Mouse (Mus musculus): ENCODE measurements around the gene Gpr45. TPM values are rescaled to one million over a fixed set of nuclear protein-coding genes. Genes with fewer than 3 reads are reported as not detected.

The Gpr45 gene
- polyA plus RNA-seq, 1 experiment from 2014 or later = 0.07 TPM

DNA sequence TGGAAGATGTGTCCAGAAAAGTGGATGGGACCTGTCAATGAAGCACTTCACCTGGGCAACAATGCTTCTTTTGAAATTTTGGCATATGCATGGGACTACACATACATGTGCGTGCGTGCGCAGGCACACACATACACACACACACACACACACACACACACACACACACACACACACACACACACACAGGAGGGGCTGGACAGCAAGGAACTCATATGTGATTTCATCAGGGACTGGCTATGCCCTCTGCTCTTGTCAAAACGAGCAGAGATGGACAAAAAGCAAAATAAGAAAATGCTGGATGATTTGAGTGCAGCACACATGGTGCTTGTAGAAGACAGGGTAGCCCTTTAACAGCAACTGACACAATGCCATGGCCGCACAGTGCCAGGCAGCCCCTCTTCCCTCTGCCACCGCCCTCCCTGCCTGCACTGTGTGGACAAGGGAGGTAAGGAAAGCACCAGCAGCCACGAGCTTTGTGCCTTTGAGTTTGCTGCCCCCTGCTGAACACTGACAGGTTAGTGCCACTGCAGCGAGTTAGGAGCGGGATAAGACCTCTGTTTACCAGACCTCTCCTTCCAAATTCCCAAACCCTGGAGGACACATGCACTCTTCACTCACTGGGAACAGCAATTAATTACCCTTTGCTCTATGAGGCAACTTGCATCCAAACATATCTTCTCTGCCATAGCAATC, 113.1 kb downstream of the Gpr45 start:
- no peak for ATAC-seq
- H3K27me3 ChIP-seq (ENCODE audit: insufficient read depth, low read length) = no peaks in the 10 kb centered on the region
- no peak overlapping the region for H3K4me3 ChIP-seq (ENCODE audit: low read depth, low read length)
- TF ChIP-seq CTCF (IDR thresholded peaks at IDR 0.05; ENCODE audit: low read depth) = peak; percentile 79
- no peak for TF ChIP-seq EP300 (IDR thresholded peaks at IDR 0.05; ENCODE audit: low read depth)
- H3K4me2 ChIP-seq (ENCODE audit: low read depth, low read length) = no peak overlapping the region
- H3K27ac ChIP-seq (ENCODE audit: low read depth) = no peak overlapping the region
- H3K4me1 ChIP-seq (ENCODE audit: insufficient read depth) = no peaks in the 10 kb centered on the region
- peaks cover 32% of the 10 kb centered on the region for H3K36me3 ChIP-seq (replicated peaks; ENCODE audit: insufficient read depth, low read length)
- peak; percentile 58 for DNase-seq
- no peaks in the 10 kb centered on the region for H3K9me3 ChIP-seq (ENCODE audit: low read length)
- H3K9ac ChIP-seq (replicated peaks) = no peak overlapping the region
- WGBS (ENCODE audit: insufficient replicate concordance) = 60% methylated on average over 9 of the region's 9 CpGs

DNA sequence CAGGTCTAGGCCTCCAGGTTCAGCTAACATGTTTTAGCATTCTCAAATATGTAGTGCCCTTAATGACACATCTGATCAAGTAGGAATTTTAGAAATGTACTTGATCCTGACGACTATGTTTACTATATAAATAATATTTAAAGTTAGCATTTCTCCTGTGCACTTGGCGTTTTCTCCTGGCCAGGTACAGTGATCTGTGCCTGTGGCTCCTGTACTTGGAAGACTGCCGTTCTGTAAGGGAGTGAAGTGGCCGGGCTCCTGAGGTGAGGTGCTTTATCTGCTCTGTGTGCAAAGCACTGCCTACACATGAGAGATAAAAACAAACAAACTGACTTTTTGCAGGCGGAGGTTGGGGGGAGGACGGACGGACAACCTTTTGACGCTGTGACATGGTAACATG, 113.9 kb downstream of the Gpr45 start:
- H3K27me3 ChIP-seq (ENCODE audit: insufficient read depth, low read length) = no peaks in the 10 kb centered on the region
- H3K4me1 ChIP-seq (ENCODE audit: insufficient read depth) = no peaks in the 10 kb centered on the region
- H3K4me3 ChIP-seq (ENCODE audit: low read depth, low read length) = no peak overlapping the region
- no peak overlapping the region for H3K27ac ChIP-seq (ENCODE audit: low read depth)
- no peak overlapping the region for H3K4me2 ChIP-seq (ENCODE audit: low read depth, low read length)
- WGBS (ENCODE audit: insufficient replicate concordance) = 69% methylated on average over 8 of the region's 8 CpGs
- ATAC-seq (no peak), DNase-seq (no peak)
- TF ChIP-seq EP300 (IDR thresholded peaks at IDR 0.05; ENCODE audit: low read depth) (no peak), CTCF (IDR thresholded peaks at IDR 0.05; ENCODE audit: low read depth) (no peak)
- H3K36me3 ChIP-seq (replicated peaks; ENCODE audit: insufficient read depth, low read length) = peaks cover 27% of the 10 kb centered on the region
- H3K9ac ChIP-seq (replicated peaks) = no peak overlapping the region
- H3K9me3 ChIP-seq (ENCODE audit: low read length) = no peaks in the 10 kb centered on the region

DNA sequence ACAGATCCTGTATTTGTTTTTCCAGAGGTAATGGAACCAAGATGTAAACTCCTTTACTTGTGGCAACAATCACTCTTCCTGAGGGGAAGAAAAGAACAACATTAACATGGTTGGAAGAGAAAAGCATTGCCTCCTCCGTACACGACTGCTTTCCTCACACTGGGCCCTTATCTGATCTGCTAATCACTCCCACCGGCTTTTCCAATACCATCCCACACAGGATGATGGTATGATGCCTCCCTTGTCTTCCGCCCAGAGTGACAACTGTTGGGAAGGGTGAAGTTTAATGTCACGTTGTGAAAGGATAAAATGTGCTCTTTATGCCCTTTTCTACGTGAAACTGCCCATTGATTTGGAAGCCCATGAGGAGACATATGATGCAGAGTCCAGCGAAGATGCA, 114.9 kb downstream of the Gpr45 start:
- no peak for ATAC-seq
- Histone ChIP-seq H3K4me1 (ENCODE audit: insufficient read depth) (no peaks in the 10 kb centered on the region), H3K4me3 (ENCODE audit: low read depth, low read length) (no peak overlapping the region), H3K4me2 (ENCODE audit: low read depth, low read length) (no peak overlapping the region), H3K9ac (replicated peaks) (no peak overlapping the region), H3K9me3 (ENCODE audit: low read length) (no peaks in the 10 kb centered on the region), H3K27ac (ENCODE audit: low read depth) (no peak overlapping the region), H3K27me3 (ENCODE audit: insufficient read depth, low read length) (no peaks in the 10 kb centered on the region), H3K36me3 (replicated peaks; ENCODE audit: insufficient read depth, low read length) (peaks cover 29% of the 10 kb centered on the region)
- TF ChIP-seq CTCF (IDR thresholded peaks at IDR 0.05; ENCODE audit: low read depth) (no peak), EP300 (IDR thresholded peaks at IDR 0.05; ENCODE audit: low read depth) (no peak)
- DNase-seq = no peak
- 71% methylated on average over 7 of the region's 7 CpGs for WGBS (ENCODE audit: insufficient replicate concordance)

DNA sequence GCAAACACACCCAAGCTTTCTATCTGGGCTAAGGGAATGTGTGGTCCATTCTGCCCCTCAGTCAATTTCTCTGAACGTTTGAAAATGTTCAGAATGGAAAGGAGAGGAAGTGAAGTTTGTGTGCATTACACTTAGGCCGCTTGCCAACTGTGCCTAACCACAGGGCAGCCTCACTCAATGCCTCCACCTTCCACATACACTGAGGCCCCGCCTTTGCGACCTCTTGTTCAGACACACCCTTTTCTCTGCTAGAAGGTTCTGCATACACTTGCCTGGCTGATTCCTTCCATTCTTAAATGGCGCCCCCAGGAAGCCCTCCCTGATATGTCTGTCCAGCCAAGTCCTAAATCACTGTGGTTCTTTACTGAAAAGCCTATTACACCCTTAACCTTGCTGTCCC, 118.1 kb downstream of the Gpr45 start:
- ATAC-seq = no peak
- DNase-seq = peak; percentile 27
- H3K9me3 ChIP-seq (ENCODE audit: low read length) = no peaks in the 10 kb centered on the region
- H3K4me2 ChIP-seq (ENCODE audit: low read depth, low read length) = no peak overlapping the region
- TF ChIP-seq EP300 (IDR thresholded peaks at IDR 0.05; ENCODE audit: low read depth) (no peak), CTCF (IDR thresholded peaks at IDR 0.05; ENCODE audit: low read depth) (no peak)
- H3K27ac ChIP-seq (ENCODE audit: low read depth) = no peak overlapping the region
- H3K4me3 ChIP-seq (ENCODE audit: low read depth, low read length) = no peak overlapping the region
- no peaks in the 10 kb centered on the region for H3K4me1 ChIP-seq (ENCODE audit: insufficient read depth)
- peaks cover 32% of the 10 kb centered on the region for H3K36me3 ChIP-seq (replicated peaks; ENCODE audit: insufficient read depth, low read length)
- no peaks in the 10 kb centered on the region for H3K27me3 ChIP-seq (ENCODE audit: insufficient read depth, low read length)
- WGBS (ENCODE audit: insufficient replicate concordance) = 42% methylated on average over 5 of the region's 5 CpGs
- no peak overlapping the region for H3K9ac ChIP-seq (replicated peaks)

DNA sequence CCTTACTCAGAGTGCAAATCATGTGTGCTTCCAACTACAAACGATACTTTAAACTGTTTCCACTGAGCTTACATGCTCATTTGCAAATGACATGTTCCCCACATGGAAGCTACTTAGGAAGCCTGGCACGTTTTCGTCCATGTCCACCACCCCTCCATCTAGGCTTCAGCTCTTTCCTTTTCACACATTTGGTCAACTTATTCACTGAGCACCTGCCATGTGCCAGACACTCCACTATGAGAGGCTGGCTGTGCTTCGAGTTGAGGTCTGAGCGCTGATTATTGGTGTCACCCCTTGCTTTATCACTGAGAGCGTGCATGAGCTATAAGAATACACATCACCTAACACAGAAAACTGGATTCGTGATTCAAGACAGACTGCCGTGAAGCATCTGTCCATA, 119.4 kb downstream of the Gpr45 start:
- no peaks in the 10 kb centered on the region for H3K27me3 ChIP-seq (ENCODE audit: insufficient read depth, low read length)
- no peak overlapping the region for H3K4me3 ChIP-seq (ENCODE audit: low read depth, low read length)
- TF ChIP-seq EP300 (IDR thresholded peaks at IDR 0.05; ENCODE audit: low read depth) = no peak
- no peak for TF ChIP-seq CTCF (IDR thresholded peaks at IDR 0.05; ENCODE audit: low read depth)
- H3K27ac ChIP-seq (ENCODE audit: low read depth) = no peak overlapping the region
- H3K36me3 ChIP-seq (replicated peaks; ENCODE audit: insufficient read depth, low read length) = peaks cover 32% of the 10 kb centered on the region
- no peaks in the 10 kb centered on the region for H3K9me3 ChIP-seq (ENCODE audit: low read length)
- no peak overlapping the region for H3K9ac ChIP-seq (replicated peaks)
- ATAC-seq (no peak), DNase-seq (no peak)
- no peak overlapping the region for H3K4me2 ChIP-seq (ENCODE audit: low read depth, low read length)
- WGBS (ENCODE audit: insufficient replicate concordance) = 85% methylated on average over 8 of the region's 8 CpGs
- H3K4me1 ChIP-seq (ENCODE audit: insufficient read depth) = no peaks in the 10 kb centered on the region

DNA sequence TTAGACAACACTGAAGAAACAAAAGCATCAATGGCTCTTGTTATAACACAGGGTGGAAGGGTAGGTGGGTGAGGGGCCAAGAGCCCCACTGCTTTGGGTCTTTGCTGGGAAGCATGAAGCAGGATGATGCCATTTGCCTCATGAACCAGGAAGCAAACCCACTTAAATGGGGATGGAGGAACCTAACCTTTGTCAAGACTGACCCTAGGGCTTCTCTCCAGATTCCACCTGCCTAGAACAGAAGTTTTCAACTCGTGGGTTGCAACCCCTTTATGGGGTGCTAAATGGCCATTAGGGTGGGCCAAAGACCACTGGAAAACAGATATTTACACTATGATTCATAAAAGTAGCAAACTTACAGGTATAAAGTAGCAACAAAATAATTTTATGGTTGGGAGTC, 119.9 kb downstream of the Gpr45 start:
- no peak overlapping the region for H3K4me3 ChIP-seq (ENCODE audit: low read depth, low read length)
- H3K4me1 ChIP-seq (ENCODE audit: insufficient read depth) = no peaks in the 10 kb centered on the region
- H3K9me3 ChIP-seq (ENCODE audit: low read length) = no peaks in the 10 kb centered on the region
- H3K36me3 ChIP-seq (replicated peaks; ENCODE audit: insufficient read depth, low read length) = peaks cover 28% of the 10 kb centered on the region
- no peak overlapping the region for H3K27ac ChIP-seq (ENCODE audit: low read depth)
- ATAC-seq = no peak
- 52% methylated on average over 1 of the region's 1 CpGs for WGBS (ENCODE audit: insufficient replicate concordance)
- H3K9ac ChIP-seq (replicated peaks) = no peak overlapping the region
- no peaks in the 10 kb centered on the region for H3K27me3 ChIP-seq (ENCODE audit: insufficient read depth, low read length)
- TF ChIP-seq CTCF (IDR thresholded peaks at IDR 0.05; ENCODE audit: low read depth) = no peak
- no peak for TF ChIP-seq EP300 (IDR thresholded peaks at IDR 0.05; ENCODE audit: low read depth)
- DNase-seq = no peak
- no peak overlapping the region for H3K4me2 ChIP-seq (ENCODE audit: low read depth, low read length)
